Mouse (Mus musculus) stomach, adult 2 months (tissue): Measurements from ENCODE around the gene Olfr307. TPM values are rescaled to one million over a fixed set of nuclear protein-coding genes. Genes with fewer than 3 reads are reported as not detected.

ENCODE experiments used
- polyA plus RNA-seq: library from polyadenylated mRNA; depleted of rRNA; stranded (reverse); fragments of >200 nt; gene quantifications from 2 replicates; pipeline ENCODE4 v1.2.3, GENCODE M21; 2012; rRNA removed

The Olfr307 gene
- not detected in 2 replicates for polyA plus RNA-seq

GRCm38 (mm10) chr7:86337486-86337885 lies at the start of gene Olfr307:
Olfr307 (minus strand) TSS chr7:86337586.

GRCm38 (mm10) chr7:86386558-86386957 lies 49.2 kb upstream of the Olfr307 start, which contains the start of gene Olfr304:
Olfr304 (minus strand) TSS chr7:86386658.

GRCm38 (mm10) chr7:86366828-86367227 lies 29.4 kb upstream of the Olfr307 start, which contains the start of gene Olfr305:
Olfr305 (minus strand) TSS chr7:86366928.

GRCm38 (mm10) chr7:86325530-86325929 lies 11.9 kb downstream of the Olfr307 start, which contains the start of gene Olfr308:
Olfr308 (minus strand) TSS chr7:86325630.

GRCm38 (mm10) chr7:86313608-86314007 lies 23.8 kb downstream of the Olfr307 start, which contains the start of gene Olfr309:
Olfr309 (minus strand) TSS chr7:86313708.

Other genes starting within 250 kb of the Olfr307 start
- gene Vmn2r75, start 165.8 kb downstream of the Olfr307 start, polyA plus RNA-seq, result not detected in 2 replicates
- not detected in 2 replicates for gene Vmn2r76, start 91.3 kb downstream of the Olfr307 start, polyA plus RNA-seq
- gene Olfr310, start 60.4 kb downstream of the Olfr307 start, polyA plus RNA-seq, result not detected in 2 replicates
- not detected in 2 replicates for gene Olfr309, start 23.9 kb downstream of the Olfr307 start, polyA plus RNA-seq
- not detected in 2 replicates for gene Olfr308, start 12.0 kb downstream of the Olfr307 start, polyA plus RNA-seq
- not detected in 2 replicates for gene Olfr305, start 29.3 kb upstream of the Olfr307 start, polyA plus RNA-seq
- gene Olfr304, start 49.1 kb upstream of the Olfr307 start, polyA plus RNA-seq, result not detected in 2 replicates
- gene Olfr303, start 60.2 kb upstream of the Olfr307 start, polyA plus RNA-seq, result not detected in 2 replicates
- gene Olfr301, start 66.3 kb upstream of the Olfr307 start, polyA plus RNA-seq, result not detected in 2 replicates
- gene Olfr299, start 122.3 kb upstream of the Olfr307 start, polyA plus RNA-seq, result not detected in 2 replicates
- not detected in 2 replicates for gene Olfr298, start 154.9 kb upstream of the Olfr307 start, polyA plus RNA-seq
- gene Olfr297, start 182.4 kb upstream of the Olfr307 start, polyA plus RNA-seq, result not detected in 2 replicates
- gene Olfr295, start 246.3 kb upstream of the Olfr307 start, polyA plus RNA-seq, result not detected in 2 replicates